Mouse (Mus musculus): Measurements from ENCODE around the gene Gm42417. TPM values are rescaled to one million over a fixed set of nuclear protein-coding genes. Genes with fewer than 3 reads are reported as not detected.

Gene Gm42417
- polyA plus RNA-seq (2014; fragmentation: Nextera tagmentation; extraction: Ambion mirVana), result not detected in 2 replicates

GRCm38 (mm10) chr1:36539186-36539585 is at the start of gene Gm42417:
Gene Gm42417, minus strand, starts transcription at chr1:36539429.
- H3K27ac ChIP-seq (replicated peaks; ENCODE audit: low read depth, low read length), result no peak within 1 kb of the TSS
- DNase-seq (ENCODE audit: low spot score) (no peak), ATAC-seq (replicated peaks; ENCODE audit: insufficient number of reproducible peaks, low FRiP score, low TSS enrichment, low read depth) (no peak)
- H3K36me3 ChIP-seq (replicated peaks; ENCODE audit: control insufficient read depth, insufficient read depth, low read depth, low read length), result no peaks in the 10 kb centered on the region; the same call in 1 of the 2 replicates
- no peak within 1 kb of the TSS for H3K9ac ChIP-seq (replicated peaks; ENCODE audit: low read length)
- H3K27me3 ChIP-seq (ENCODE audit: control insufficient read depth, insufficient read depth, low read length), result no peaks in the 10 kb centered on the region
- H3K4me2 ChIP-seq (ENCODE audit: low read depth, low read length), result no peak within 1 kb of the TSS
- no peaks in the 10 kb centered on the region for H3K4me1 ChIP-seq (ENCODE audit: control insufficient read depth, insufficient read depth, low read length)
- H3K4me3 ChIP-seq (ENCODE audit: low read depth, low read length), result no peak within 1 kb of the TSS
- WGBS, result 43% methylated on average over 9 of the region's 9 CpGs
- H3K9me3 ChIP-seq (replicated peaks; ENCODE audit: control insufficient read depth, low read length), result no peaks in the 10 kb centered on the region

GRCm38 (mm10) chr1:36587860-36588259 is 48.6 kb upstream of the Gm42417 start:
- WGBS, result 90% methylated on average over 6 of the region's 6 CpGs
- no peak overlapping the region for H3K4me3 ChIP-seq (ENCODE audit: low read depth, low read length)

GRCm38 (mm10) chr1:36586288-36586687 is 47.1 kb upstream of the Gm42417 start:
- ATAC-seq (replicated peaks; ENCODE audit: insufficient number of reproducible peaks, low FRiP score, low TSS enrichment, low read depth) (no peak), DNase-seq (ENCODE audit: low spot score) (peak; percentile 52)
- Histone ChIP-seq H3K4me1 (ENCODE audit: control insufficient read depth, insufficient read depth, low read length) (peaks cover 6% of the 10 kb centered on the region), H3K4me3 (ENCODE audit: low read depth, low read length) (no peak overlapping the region), H3K36me3 (replicated peaks; ENCODE audit: control insufficient read depth, insufficient read depth, low read depth, low read length) (no peaks in the 10 kb centered on the region), H3K27ac (replicated peaks; ENCODE audit: low read depth, low read length) (no peak overlapping the region), H3K27me3 (ENCODE audit: control insufficient read depth, insufficient read depth, low read length) (no peaks in the 10 kb centered on the region), H3K4me2 (ENCODE audit: low read depth, low read length) (no peak overlapping the region), H3K9ac (replicated peaks; ENCODE audit: low read length) (no peak overlapping the region), H3K9me3 (replicated peaks; ENCODE audit: control insufficient read depth, low read length) (no peaks in the 10 kb centered on the region)
- WGBS, result 21% methylated on average over 4 of the region's 4 CpGs

More at GRCm38 (mm10) chr1:36587860-36588259, 48.6 kb upstream of the Gm42417 start:
- H3K9me3 ChIP-seq (replicated peaks; ENCODE audit: control insufficient read depth, low read length), result no peaks in the 10 kb centered on the region
- no peak overlapping the region for H3K9ac ChIP-seq (replicated peaks; ENCODE audit: low read length)
- DNase-seq (ENCODE audit: low spot score) (no peak), ATAC-seq (replicated peaks; ENCODE audit: insufficient number of reproducible peaks, low FRiP score, low TSS enrichment, low read depth) (no peak)
- peaks cover 5% of the 10 kb centered on the region; the same call in 1 of the 2 replicates for H3K4me1 ChIP-seq (ENCODE audit: control insufficient read depth, insufficient read depth, low read length)
- no peaks in the 10 kb centered on the region for H3K36me3 ChIP-seq (replicated peaks; ENCODE audit: control insufficient read depth, insufficient read depth, low read depth, low read length)
- H3K27me3 ChIP-seq (ENCODE audit: control insufficient read depth, insufficient read depth, low read length), result no peaks in the 10 kb centered on the region
- H3K27ac ChIP-seq (replicated peaks; ENCODE audit: low read depth, low read length), result peak overlapping the region; percentile 30; the same call in 1 of the 2 replicates
- no peak overlapping the region for H3K4me2 ChIP-seq (ENCODE audit: low read depth, low read length)

- H3K27me3 ChIP-seq (ENCODE audit: control insufficient read depth, insufficient read depth, low read length), result no peaks in the 10 kb centered on the region
These were observed 44.3 kb upstream of the Gm42417 start for GRCm38 (mm10) chr1:36583408-36584116.

GRCm38 (mm10) chr1:36582211-36582610 is 43.0 kb upstream of the Gm42417 start:
- no peak for DNase-seq (ENCODE audit: low spot score)
- no peak for ATAC-seq (replicated peaks; ENCODE audit: insufficient number of reproducible peaks, low FRiP score, low TSS enrichment, low read depth)
- H3K36me3 ChIP-seq (replicated peaks; ENCODE audit: control insufficient read depth, insufficient read depth, low read depth, low read length), result no peaks in the 10 kb centered on the region
- no peaks in the 10 kb centered on the region for H3K27me3 ChIP-seq (ENCODE audit: control insufficient read depth, insufficient read depth, low read length)
- H3K9me3 ChIP-seq (replicated peaks; ENCODE audit: control insufficient read depth, low read length), result no peaks in the 10 kb centered on the region
- H3K4me3 ChIP-seq (ENCODE audit: low read depth, low read length), result no peak overlapping the region
- no peak overlapping the region for H3K4me2 ChIP-seq (ENCODE audit: low read depth, low read length)
- 72% methylated on average over 8 of the region's 8 CpGs for WGBS
- no peak overlapping the region for H3K27ac ChIP-seq (replicated peaks; ENCODE audit: low read depth, low read length)
- H3K4me1 ChIP-seq (ENCODE audit: control insufficient read depth, insufficient read depth, low read length), result peaks cover 14% of the 10 kb centered on the region
- no peak overlapping the region for H3K9ac ChIP-seq (replicated peaks; ENCODE audit: low read length)

More at GRCm38 (mm10) chr1:36583408-36584116, 44.3 kb upstream of the Gm42417 start:
- ATAC-seq (replicated peaks; ENCODE audit: insufficient number of reproducible peaks, low FRiP score, low TSS enrichment, low read depth) (no peak), DNase-seq (ENCODE audit: low spot score) (no peak)
- Histone ChIP-seq H3K4me3 (ENCODE audit: low read depth, low read length) (no peak overlapping the region), H3K36me3 (replicated peaks; ENCODE audit: control insufficient read depth, insufficient read depth, low read depth, low read length) (no peaks in the 10 kb centered on the region), H3K9me3 (replicated peaks; ENCODE audit: control insufficient read depth, low read length) (no peaks in the 10 kb centered on the region), H3K27ac (replicated peaks; ENCODE audit: low read depth, low read length) (no peak overlapping the region), H3K4me2 (ENCODE audit: low read depth, low read length) (no peak overlapping the region), H3K9ac (replicated peaks; ENCODE audit: low read length) (no peak overlapping the region), H3K4me1 (ENCODE audit: control insufficient read depth, insufficient read depth, low read length) (peaks cover 14% of the 10 kb centered on the region)
- 68% methylated on average over 8 of the region's 8 CpGs for WGBS

- DNase-seq (ENCODE audit: low spot score) (no peak), ATAC-seq (replicated peaks; ENCODE audit: insufficient number of reproducible peaks, low FRiP score, low TSS enrichment, low read depth) (no peak)
- Histone ChIP-seq H3K9me3 (replicated peaks; ENCODE audit: control insufficient read depth, low read length) (no peaks in the 10 kb centered on the region), H3K9ac (replicated peaks; ENCODE audit: low read length) (peak overlapping the region; percentile 37), H3K36me3 (replicated peaks; ENCODE audit: control insufficient read depth, insufficient read depth, low read depth, low read length) (no peaks in the 10 kb centered on the region), H3K4me3 (ENCODE audit: low read depth, low read length) (no peak overlapping the region), H3K27ac (replicated peaks; ENCODE audit: low read depth, low read length) (peak overlapping the region; percentile 81; the same call in 1 of the 2 replicates), H3K27me3 (ENCODE audit: control insufficient read depth, insufficient read depth, low read length) (no peaks in the 10 kb centered on the region), H3K4me2 (ENCODE audit: low read depth, low read length) (no peak overlapping the region), H3K4me1 (ENCODE audit: control insufficient read depth, insufficient read depth, low read length) (peaks cover 14% of the 10 kb centered on the region)
- WGBS, result 70% methylated on average over 5 of the region's 5 CpGs
These were observed 42.0 kb upstream of the Gm42417 start for GRCm38 (mm10) chr1:36581260-36581659.

GRCm38 (mm10) chr1:36580384-36581207 is 41.4 kb upstream of the Gm42417 start:
- Histone ChIP-seq H3K4me1 (ENCODE audit: control insufficient read depth, insufficient read depth, low read length) (peaks cover 14% of the 10 kb centered on the region), H3K4me3 (ENCODE audit: low read depth, low read length) (no peak overlapping the region; the same call in 1 of the 2 replicates), H3K27me3 (ENCODE audit: control insufficient read depth, insufficient read depth, low read length) (no peaks in the 10 kb centered on the region), H3K36me3 (replicated peaks; ENCODE audit: control insufficient read depth, insufficient read depth, low read depth, low read length) (no peaks in the 10 kb centered on the region), H3K27ac (replicated peaks; ENCODE audit: low read depth, low read length) (peak overlapping the region; percentile 81), H3K4me2 (ENCODE audit: low read depth, low read length) (peak overlapping the region; percentile 38), H3K9me3 (replicated peaks; ENCODE audit: control insufficient read depth, low read length) (no peaks in the 10 kb centered on the region), H3K9ac (replicated peaks; ENCODE audit: low read length) (peak overlapping the region; percentile 37)
- peak; percentile 93 for ATAC-seq (replicated peaks; ENCODE audit: insufficient number of reproducible peaks, low FRiP score, low TSS enrichment, low read depth)
- 1% methylated on average over 17 of the region's 17 CpGs for WGBS
- DNase-seq (ENCODE audit: low spot score), result peak; percentile 87

All from embryonic facial prominence, embryonic 11.5 days (tissue).